Mouse (Mus musculus): ENCODE results near the gene Cdadc1. TPM values are rescaled to one million over a fixed set of nuclear protein-coding genes. Genes with fewer than 3 reads are reported as not detected.

The Cdadc1 gene
- total RNA-seq (2021) = 10 to 100 TPM; 39.3 to 49.8 TPM

- intact Hi-C loops (cut with DNase I) = no loop called here
- DNase-seq (ENCODE audit: extremely low spot score in 1 of 2, low spot score in 2 of 2) = peak; percentile 94 to 95
Measured at GRCm38 (mm10) chr14:59597398-59598259, at the start of gene Cdadc1. Gene Cdadc1, minus strand, starts transcription at chr14:59597959.

- no peak for DNase-seq (ENCODE audit: extremely low spot score in 1 of 2, low spot score in 2 of 2)
- intact Hi-C loops (cut with DNase I) = no loop called here
Measured at GRCm38 (mm10) chr14:59646826-59647697, 49.3 kb upstream of the Cdadc1 start.

GRCm38 (mm10) chr14:59644896-59645295 is 47.1 kb upstream of the Cdadc1 start:
- DNase-seq (ENCODE audit: extremely low spot score in 1 of 2, low spot score in 2 of 2) = no peak
- intact Hi-C loops (cut with DNase I) = no loop called here

- DNase-seq (ENCODE audit: extremely low spot score in 1 of 2, low spot score in 2 of 2) = no peak
- intact Hi-C loops (cut with DNase I) = no loop called here
Measured at GRCm38 (mm10) chr14:59644166-59644565, 46.4 kb upstream of the Cdadc1 start.

GRCm38 (mm10) chr14:59643582-59643981 is 45.8 kb upstream of the Cdadc1 start:
- intact Hi-C loops (cut with DNase I) = no loop called here
- DNase-seq (ENCODE audit: extremely low spot score in 1 of 2, low spot score in 2 of 2) = peak in 1 of 2 experiments; percentile 52

GRCm38 (mm10) chr14:59641856-59642255 is 44.1 kb upstream of the Cdadc1 start:
- no peak for DNase-seq (ENCODE audit: extremely low spot score in 1 of 2, low spot score in 2 of 2)
- intact Hi-C loops (cut with DNase I) = no loop called here

GRCm38 (mm10) chr14:59638906-59639703 is 41.3 kb upstream of the Cdadc1 start:
- no peak for DNase-seq (ENCODE audit: extremely low spot score in 1 of 2, low spot score in 2 of 2)
- intact Hi-C loops (cut with DNase I) = no loop called here

GRCm38 (mm10) chr14:59633988-59634387 is 36.2 kb upstream of the Cdadc1 start:
- no peak for DNase-seq (ENCODE audit: extremely low spot score in 1 of 2, low spot score in 2 of 2)
- intact Hi-C loops (cut with DNase I) = no loop called here

GRCm38 (mm10) chr14:59633295-59633898 is 35.6 kb upstream of the Cdadc1 start:
- intact Hi-C loops (cut with DNase I) = no loop called here
- DNase-seq (ENCODE audit: extremely low spot score in 1 of 2, low spot score in 2 of 2) = no peak

GRCm38 (mm10) chr14:59632067-59632466 is 34.3 kb upstream of the Cdadc1 start:
- no peak for DNase-seq (ENCODE audit: extremely low spot score in 1 of 2, low spot score in 2 of 2)
- intact Hi-C loops (cut with DNase I) = no loop called here

- intact Hi-C loops (cut with DNase I) = no loop called here
- DNase-seq (ENCODE audit: extremely low spot score in 1 of 2, low spot score in 2 of 2) = no peak
Measured at GRCm38 (mm10) chr14:59630096-59630495, 32.3 kb upstream of the Cdadc1 start.

GRCm38 (mm10) chr14:59629308-59629707 is 31.5 kb upstream of the Cdadc1 start:
- DNase-seq (ENCODE audit: extremely low spot score in 1 of 2, low spot score in 2 of 2) = peak in 1 of 2 experiments; percentile 45
- intact Hi-C loops (cut with DNase I) = loop anchor here (5.0 kb wide), 1 partner anchor 388 kb away; no protein-coding TSS in a partner anchor

GRCm38 (mm10) chr14:59627823-59628222 is 30.1 kb upstream of the Cdadc1 start:
- intact Hi-C loops (cut with DNase I) = loop anchor here (5.0 kb wide), 1 partner anchor 389 kb away; no protein-coding TSS in a partner anchor
- peak; percentile 42 to 49 for DNase-seq (ENCODE audit: extremely low spot score in 1 of 2, low spot score in 2 of 2)

GRCm38 (mm10) chr14:59627142-59627680 is 29.5 kb upstream of the Cdadc1 start:
- intact Hi-C loops (cut with DNase I) = loop anchor here (5.0 kb wide), 1 partner anchor 390 kb away; no protein-coding TSS in a partner anchor
- no peak for DNase-seq (ENCODE audit: extremely low spot score in 1 of 2, low spot score in 2 of 2)

GRCm38 (mm10) chr14:59626711-59627110 is 29.0 kb upstream of the Cdadc1 start:
- peak in 1 of 2 experiments; percentile 8 for DNase-seq (ENCODE audit: extremely low spot score in 1 of 2, low spot score in 2 of 2)
- intact Hi-C loops (cut with DNase I) = loop anchor here (5.0 kb wide), 1 partner anchor 391 kb away; no protein-coding TSS in a partner anchor

GRCm38 (mm10) chr14:59625806-59626364 is 28.1 kb upstream of the Cdadc1 start:
- DNase-seq (ENCODE audit: extremely low spot score in 1 of 2, low spot score in 2 of 2) = peak in 1 of 2 experiments; percentile 55
- intact Hi-C loops (cut with DNase I) = loop anchor here (5.0 kb wide), 1 partner anchor 391 kb away; no protein-coding TSS in a partner anchor

- intact Hi-C loops (cut with DNase I) = loop anchor here (5.0 kb wide), 1 partner anchor 392 kb away; no protein-coding TSS in a partner anchor
- DNase-seq (ENCODE audit: extremely low spot score in 1 of 2, low spot score in 2 of 2) = peak; percentile 36 to 85
Measured at GRCm38 (mm10) chr14:59625158-59625805, 27.5 kb upstream of the Cdadc1 start, which contains the start of gene Shisa2. Gene Shisa2, plus strand, starts transcription at chr14:59625308.

All from left cerebral cortex, postnatal 10 days (tissue).